Mouse (Mus musculus): ENCODE results near the gene Slc25a5. TPM values are rescaled to one million over a fixed set of nuclear protein-coding genes. Genes with fewer than 3 reads are reported as not detected.

The Slc25a5 gene
- total and polyA plus RNA-seq, 3 experiments = 591 to 1,177 (median 881) TPM

GRCm38 (mm10) chrX:36749281-36749785 lies 46.1 kb upstream of the Slc25a5 start:
- Histone ChIP-seq H3K27ac (ENCODE audit: insufficient read depth, low read depth) (no peak overlapping the region), H3K4me1 (ENCODE audit: control insufficient read depth in 1 of 2, insufficient read depth in 2 of 2) (peaks cover 0 to 4% of the 10 kb centered on the region in 2 experiments; a peak in 1 of 4 replicates), H3K4me2 (ENCODE audit: insufficient read depth, low read depth, poor library complexity, severe bottlenecking) (no peak overlapping the region), H3K9ac (ENCODE audit: insufficient read depth, low read depth) (no peak overlapping the region), H3K4me3 (replicated peaks in 1 of 3; ENCODE audit: low read depth in 2 of 3, low read length in 2 of 3, poor library complexity in 1 of 3) (no peak overlapping the region), H3K36me3 (replicated peaks in 1 of 2; ENCODE audit: control insufficient read depth in 1 of 2, insufficient read depth in 1 of 2, low read length in 1 of 2) (no peaks in the 10 kb centered on the region), H3K9me3 (replicated peaks; ENCODE audit: low read length) (no peaks in the 10 kb centered on the region), H3K79me2 (replicated peaks; ENCODE audit: control insufficient read depth, extremely low read depth, insufficient read depth, poor library complexity, severe bottlenecking) (no peaks in the 10 kb centered on the region), H3K27me3 (replicated peaks) (no peaks in the 10 kb centered on the region)
- DNase-seq (ENCODE audit: extremely low read depth) = no peak
- dilution Hi-C loops (cut with MboI; ENCODE audit: extremely low pct_ligation_motif_present, extremely low pct_unique_long_range_greater_than_20kb, low sequenced_read_pairs) (no loop called here), in situ Hi-C loops (cut with MboI; ENCODE audit: low pct_ligation_motif_present, low pct_unique_long_range_greater_than_20kb, low sequenced_read_pairs) (loop anchor here (10.0 kb wide), 1 partner anchor 45 kb away; the partner anchor contains the start of gene Slc25a5)
- TF ChIP-seq JUN (IDR thresholded peaks at IDR 0.05; ENCODE audit: insufficient read depth, low read depth, low read length) = no peak
- TF ChIP-seq E2F4 (IDR thresholded peaks at IDR 0.05; ENCODE audit: insufficient replicate concordance, low read depth, low read length) = no peak
- no peak for TF ChIP-seq ZNF384 (IDR thresholded peaks at IDR 0.05; ENCODE audit: low read depth, low read length)
- TF ChIP-seq BHLHE40 (IDR thresholded peaks at IDR 0.05; ENCODE audit: low read depth, low read length) = no peak
- TF ChIP-seq TCF12 (IDR thresholded peaks at IDR 0.05; ENCODE audit: low read depth, low read length) = no peak
- no peak for TF ChIP-seq IRF4 (IDR thresholded peaks at IDR 0.05; ENCODE audit: low read depth, low read length)
- TF ChIP-seq NRF1 (IDR thresholded peaks at IDR 0.05; ENCODE audit: low read depth, low read length) = no peak
- TF ChIP-seq MYC (IDR thresholded peaks at IDR 0.05; ENCODE audit: low read depth, low read length) = no peak
- no peak for TF ChIP-seq JUND (conservative IDR thresholded peaks at IDR 0.05; ENCODE audit: low read depth, low read length)
- TF ChIP-seq ZC3H11A (IDR thresholded peaks at IDR 0.05; ENCODE audit: low read depth, low read length) = no peak
- TF ChIP-seq ETS1 (conservative IDR thresholded peaks at IDR 0.05; ENCODE audit: low read depth, low read length) = no peak
- no peak for TF ChIP-seq CTCF (conservative IDR thresholded peaks at IDR 0.05 in 1 of 2, IDR thresholded peaks at IDR 0.05 in 1 of 2; ENCODE audit: low read depth in 2 of 2, low read length in 2 of 2)
- TF ChIP-seq GABPA (IDR thresholded peaks at IDR 0.05; ENCODE audit: insufficient replicate concordance, low read depth, low read length) = no peak
- no peak for TF ChIP-seq MEF2A (IDR thresholded peaks at IDR 0.05; ENCODE audit: borderline replicate concordance, low read depth, low read length)
- TF ChIP-seq MAX (IDR thresholded peaks at IDR 0.05; ENCODE audit: low read length) = no peak
- no peak for TF ChIP-seq SIN3A (IDR thresholded peaks at IDR 0.05; ENCODE audit: low read length)
- TF ChIP-seq POLR2A (IDR thresholded peaks at IDR 0.05; ENCODE audit: low read depth, low read length) = no peak
- TF ChIP-seq RCOR1 (conservative IDR thresholded peaks at IDR 0.05; ENCODE audit: low read depth, low read length) = no peak
- no peak for TF ChIP-seq HCFC1 (IDR thresholded peaks at IDR 0.05; ENCODE audit: low read depth, low read length)
- TF ChIP-seq USF2 (conservative IDR thresholded peaks at IDR 0.05; ENCODE audit: low read depth, low read length) = no peak

GRCm38 (mm10) chrX:36750591-36750990 lies 44.9 kb upstream of the Slc25a5 start:
- Histone ChIP-seq H3K4me3 (replicated peaks in 1 of 3; ENCODE audit: low read depth in 2 of 3, low read length in 2 of 3, poor library complexity in 1 of 3) (no peak overlapping the region), H3K27ac (ENCODE audit: insufficient read depth, low read depth) (no peak overlapping the region), H3K4me2 (ENCODE audit: insufficient read depth, low read depth, poor library complexity, severe bottlenecking) (no peak overlapping the region), H3K36me3 (replicated peaks in 1 of 2; ENCODE audit: control insufficient read depth in 1 of 2, insufficient read depth in 1 of 2, low read length in 1 of 2) (no peaks in the 10 kb centered on the region), H3K4me1 (ENCODE audit: control insufficient read depth in 1 of 2, insufficient read depth in 2 of 2) (peaks cover 0 to 4% of the 10 kb centered on the region in 2 experiments; a peak in 1 of 4 replicates), H3K9ac (ENCODE audit: insufficient read depth, low read depth) (no peak overlapping the region), H3K79me2 (replicated peaks; ENCODE audit: control insufficient read depth, extremely low read depth, insufficient read depth, poor library complexity, severe bottlenecking) (no peaks in the 10 kb centered on the region), H3K27me3 (replicated peaks) (no peaks in the 10 kb centered on the region), H3K9me3 (replicated peaks; ENCODE audit: low read length) (no peaks in the 10 kb centered on the region)
- no peak for TF ChIP-seq ELF1 (IDR thresholded peaks at IDR 0.05; ENCODE audit: low read depth, low read length)
- TF ChIP-seq SMC3 (IDR thresholded peaks at IDR 0.05; ENCODE audit: low read depth, low read length) = no peak
- no peak for TF ChIP-seq KAT2A (IDR thresholded peaks at IDR 0.05; ENCODE audit: insufficient replicate concordance, low read length)
- TF ChIP-seq GABPA (IDR thresholded peaks at IDR 0.05; ENCODE audit: insufficient replicate concordance, low read depth, low read length) = no peak
- no peak for TF ChIP-seq E2F4 (IDR thresholded peaks at IDR 0.05; ENCODE audit: insufficient replicate concordance, low read depth, low read length)
- no peak for TF ChIP-seq TCF12 (IDR thresholded peaks at IDR 0.05; ENCODE audit: low read depth, low read length)
- no peak for TF ChIP-seq MAFK (IDR thresholded peaks at IDR 0.05; ENCODE audit: insufficient replicate concordance, low read length)
- no peak for TF ChIP-seq JUN (IDR thresholded peaks at IDR 0.05; ENCODE audit: insufficient read depth, low read depth, low read length)
- no peak for TF ChIP-seq POLR2AphosphoS2 (IDR thresholded peaks at IDR 0.05; ENCODE audit: low read depth, low read length)
- TF ChIP-seq NELFE (IDR thresholded peaks at IDR 0.05; ENCODE audit: low read depth, low read length) = no peak
- no peak for TF ChIP-seq MXI1 (IDR thresholded peaks at IDR 0.05; ENCODE audit: low read depth, low read length)
- no peak for TF ChIP-seq RCOR1 (conservative IDR thresholded peaks at IDR 0.05; ENCODE audit: low read depth, low read length)
- no peak for TF ChIP-seq CTCF (conservative IDR thresholded peaks at IDR 0.05 in 1 of 2, IDR thresholded peaks at IDR 0.05 in 1 of 2; ENCODE audit: low read depth in 2 of 2, low read length in 2 of 2)
- no peak for TF ChIP-seq ZNF384 (IDR thresholded peaks at IDR 0.05; ENCODE audit: low read depth, low read length)
- TF ChIP-seq ETS1 (conservative IDR thresholded peaks at IDR 0.05; ENCODE audit: low read depth, low read length) = no peak
- TF ChIP-seq NRF1 (IDR thresholded peaks at IDR 0.05; ENCODE audit: low read depth, low read length) = no peak
- no peak for TF ChIP-seq ZMIZ1 (IDR thresholded peaks at IDR 0.05; ENCODE audit: low read depth, low read length)
- no peak for TF ChIP-seq SIN3A (IDR thresholded peaks at IDR 0.05; ENCODE audit: low read length)
- dilution Hi-C loops (cut with MboI; ENCODE audit: extremely low pct_ligation_motif_present, extremely low pct_unique_long_range_greater_than_20kb, low sequenced_read_pairs) = no loop called here
- in situ Hi-C loops (cut with MboI; ENCODE audit: low pct_ligation_motif_present, low pct_unique_long_range_greater_than_20kb, low sequenced_read_pairs) = loop anchor here (25.0 kb wide), 1 partner anchor 162 kb away; the partner anchor contains the start of gene Nkrf
- DNase-seq (ENCODE audit: extremely low read depth) = no peak

All from CH12.LX (cell line).